Mouse (Mus musculus): ENCODE measurements around the gene Hist2h4. TPM values are rescaled to one million over a fixed set of nuclear protein-coding genes. Genes with fewer than 3 reads are reported as not detected.
"Not testable (repeated sequence)": the region's sequence is repeated elsewhere in the genome, so short reads cannot be mapped to it uniquely, and the experiment has no call there.

The Hist2h4 gene
- polyA plus RNA-seq, 1 experiment from 2014 or later = 18.1 TPM

- no peak overlapping the region for H3K27ac ChIP-seq
- no peaks in the 10 kb centered on the region for H3K27me3 ChIP-seq (replicated peaks)
- WGBS = 68% methylated on average over 3 of the region's 3 CpGs
Observed at GRCm38 (mm10) chr3:96250890-96251289, 12.2 kb downstream of the Hist2h4 start.

GRCm38 (mm10) chr3:96249034-96249345 lies 14.1 kb downstream of the Hist2h4 start:
- Histone ChIP-seq H3K4me2 (peak overlapping the region; percentile 51; the same call in 1 of the 2 replicates), H3K27me3 (replicated peaks) (no peaks in the 10 kb centered on the region), H3K4me3 (replicated peaks) (no peak overlapping the region; the same call in 1 of the 2 replicates), H3K36me3 (no peaks in the 10 kb centered on the region), H3K9ac (no peak overlapping the region), H3K27ac (no peak overlapping the region), H3K9me3 (no peaks in the 10 kb centered on the region), H3K4me1 (peaks cover 14% of the 10 kb centered on the region; the same call in 1 of the 2 replicates)
- no peak for ATAC-seq (ENCODE audit: insufficient read depth, low FRiP score, low read depth)
- 38% methylated on average over 4 of the region's 4 CpGs for WGBS

More at GRCm38 (mm10) chr3:96250890-96251289, 12.2 kb downstream of the Hist2h4 start:
- Histone ChIP-seq H3K9me3 (no peaks in the 10 kb centered on the region), H3K4me3 (replicated peaks) (no peak overlapping the region), H3K4me1 (peaks cover 9% of the 10 kb centered on the region; the same call in 1 of the 2 replicates), H3K9ac (no peak overlapping the region), H3K36me3 (no peaks in the 10 kb centered on the region), H3K4me2 (no peak overlapping the region)
- no peak for ATAC-seq (ENCODE audit: insufficient read depth, low FRiP score, low read depth)

- peak overlapping the region; percentile 44 for H3K4me3 ChIP-seq (replicated peaks)
Observed at GRCm38 (mm10) chr3:96248141-96249033, 14.7 kb downstream of the Hist2h4 start.

GRCm38 (mm10) chr3:96247356-96248140 lies 15.6 kb downstream of the Hist2h4 start:
- H3K27ac ChIP-seq = peak overlapping the region; percentile 72; the same call in 1 of the 2 replicates
- no peak for ATAC-seq (ENCODE audit: insufficient read depth, low FRiP score, low read depth)

More at GRCm38 (mm10) chr3:96248141-96249033, 14.7 kb downstream of the Hist2h4 start:
- H3K27ac ChIP-seq = peak overlapping the region; percentile 5; the same call in 1 of the 2 replicates
- H3K27me3 ChIP-seq (replicated peaks) = no peaks in the 10 kb centered on the region
- no peak overlapping the region; the same call in 1 of the 2 replicates for H3K9ac ChIP-seq
- H3K36me3 ChIP-seq = no peaks in the 10 kb centered on the region
- peak overlapping the region; percentile 51 for H3K4me2 ChIP-seq
- WGBS = 34% methylated on average over 6 of the region's 6 CpGs
- no peaks in the 10 kb centered on the region for H3K9me3 ChIP-seq
- H3K4me1 ChIP-seq = peaks cover 18% of the 10 kb centered on the region; the same call in 1 of the 2 replicates
- no peak for ATAC-seq (ENCODE audit: insufficient read depth, low FRiP score, low read depth)

GRCm38 (mm10) chr3:96246427-96246856 lies 16.7 kb downstream of the Hist2h4 start, which contains the start of gene Hist2h3c1:
Gene Hist2h3c1 (plus strand): TSS chr3:96246685.
- peak; percentile 91 for ATAC-seq (ENCODE audit: insufficient read depth, low FRiP score, low read depth)
- H3K27me3 ChIP-seq (replicated peaks); H3K36me3 ChIP-seq; H3K9me3 ChIP-seq: not testable (repeated sequence)
- peak within 1 kb of the TSS; percentile 51 for H3K4me2 ChIP-seq
- H3K9ac ChIP-seq = peak within 1 kb of the TSS; percentile 39; the same call in 1 of the 2 replicates
- peak within 1 kb of the TSS; percentile 73; the same call in 1 of the 2 replicates for H3K27ac ChIP-seq
- no CpG with 5 or more reads among the region's 47 CpGs for WGBS
- H3K4me3 ChIP-seq (replicated peaks) = peak within 1 kb of the TSS; percentile 44
- H3K4me1 ChIP-seq = peaks cover 22% of the 10 kb centered on the region; the same call in 1 of the 2 replicates

More at GRCm38 (mm10) chr3:96247356-96248140, 15.6 kb downstream of the Hist2h4 start:
- Histone ChIP-seq H3K4me2 (peak overlapping the region; percentile 51), H3K9me3 (no peaks in the 10 kb centered on the region), H3K4me3 (replicated peaks) (peak overlapping the region; percentile 44), H3K36me3 (no peaks in the 10 kb centered on the region), H3K27me3 (replicated peaks) (no peaks in the 10 kb centered on the region), H3K4me1 (peaks cover 22% of the 10 kb centered on the region; the same call in 1 of the 2 replicates), H3K9ac (peak overlapping the region; percentile 39; the same call in 1 of the 2 replicates)
- WGBS = 3% methylated on average over 11 of the region's 11 CpGs

DNA sequence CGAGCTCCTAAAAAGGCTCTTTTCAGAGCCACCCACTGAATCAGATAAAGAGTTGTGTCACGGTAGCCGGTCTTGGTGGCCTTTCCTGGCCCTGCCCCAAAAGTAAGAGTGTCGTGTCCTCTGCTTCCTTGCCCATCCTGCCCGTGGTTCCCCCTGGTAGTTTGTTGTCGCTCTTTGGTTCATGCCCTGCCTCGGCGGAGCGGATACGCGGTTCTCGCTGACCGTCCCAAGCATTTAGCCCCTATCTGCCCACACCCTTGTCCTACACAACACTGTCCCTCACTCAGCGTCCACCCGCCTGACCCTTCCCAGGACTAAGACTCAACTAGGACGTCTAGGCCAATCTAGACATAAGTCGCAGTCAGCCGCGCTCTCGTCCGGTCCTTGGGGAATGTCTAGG lies 17.1 kb downstream of the Hist2h4 start:
- not testable (repeated sequence) for H3K9ac ChIP-seq; H3K36me3 ChIP-seq; ATAC-seq (ENCODE audit: insufficient read depth, low FRiP score, low read depth); H3K4me2 ChIP-seq; H3K27me3 ChIP-seq (replicated peaks); H3K9me3 ChIP-seq
- Histone ChIP-seq H3K4me1 (peaks cover 20% of the 10 kb centered on the region; the same call in 1 of the 2 replicates), H3K4me3 (replicated peaks) (peak overlapping the region; percentile 35; the same call in 1 of the 2 replicates), H3K27ac (peak overlapping the region; percentile 73; the same call in 1 of the 2 replicates)
- WGBS = 0% methylated on average over 12 of the region's 21 CpGs

- not testable (repeated sequence) for H3K27me3 ChIP-seq (replicated peaks); H3K9me3 ChIP-seq; H3K9ac ChIP-seq; H3K36me3 ChIP-seq
- Histone ChIP-seq H3K4me3 (replicated peaks) (peak within 1 kb of the TSS; percentile 52), H3K4me1 (peaks cover 17% of the 10 kb centered on the region; the same call in 1 of the 2 replicates), H3K27ac (peak within 1 kb of the TSS; percentile 99), H3K4me2 (peak within 1 kb of the TSS; percentile 57)
- 0% methylated on average over 35 of the region's 88 CpGs for WGBS
- peak; percentile 87 for ATAC-seq (ENCODE audit: insufficient read depth, low FRiP score, low read depth)
Observed at GRCm38 (mm10) chr3:96245003-96245886, 17.9 kb downstream of the Hist2h4 start, which contains the start of gene Hist2h2aa1. Gene Hist2h2aa1 (plus strand): TSS chr3:96245497.

DNA sequence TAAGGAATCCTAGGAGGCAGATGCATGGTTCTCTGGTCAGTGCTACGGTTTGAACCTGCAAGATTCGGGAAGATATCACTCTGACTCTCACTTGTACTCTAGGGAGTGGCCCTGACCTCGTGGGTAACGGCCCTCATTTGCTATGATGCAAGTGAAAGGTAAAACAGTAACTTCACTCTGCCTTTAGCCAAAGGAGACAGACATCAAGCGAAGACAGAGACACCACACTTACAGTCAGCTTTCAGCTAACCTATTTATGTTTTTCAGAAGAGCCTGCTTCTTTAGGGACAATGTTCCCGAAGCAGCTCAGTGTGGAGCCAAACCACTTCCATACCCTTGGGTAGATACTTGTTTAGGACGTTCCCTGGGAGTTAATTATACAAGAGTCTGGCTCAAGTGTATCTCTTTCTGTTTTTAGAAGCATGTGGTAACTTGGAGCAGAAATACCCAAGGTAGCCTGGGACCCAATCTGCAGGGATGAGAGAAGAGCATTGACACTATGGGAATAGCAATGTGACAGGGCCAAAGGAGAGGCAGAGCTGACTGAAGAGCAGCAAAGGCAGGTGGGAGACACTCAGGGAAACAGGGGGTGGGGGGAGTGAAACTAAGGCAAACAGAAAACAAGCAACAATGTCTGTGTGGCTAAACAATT lies 19.1 kb downstream of the Hist2h4 start:
- Histone ChIP-seq H3K9ac (no peak overlapping the region; the same call in 1 of the 2 replicates), H3K4me3 (replicated peaks) (peak overlapping the region; percentile 52; the same call in 1 of the 2 replicates), H3K27me3 (replicated peaks) (no peaks in the 10 kb centered on the region), H3K36me3 (no peaks in the 10 kb centered on the region), H3K4me1 (peaks cover 17% of the 10 kb centered on the region; the same call in 1 of the 2 replicates), H3K27ac (peak overlapping the region; percentile 99), H3K9me3 (no peaks in the 10 kb centered on the region), H3K4me2 (peak overlapping the region; percentile 57)
- WGBS = 73% methylated on average over 7 of the region's 7 CpGs
- no peak for ATAC-seq (ENCODE audit: insufficient read depth, low FRiP score, low read depth)

- no peak overlapping the region for H3K9ac ChIP-seq
- H3K27ac ChIP-seq = peak overlapping the region; percentile 90
- no peaks in the 10 kb centered on the region for H3K9me3 ChIP-seq
- no peak for ATAC-seq (ENCODE audit: insufficient read depth, low FRiP score, low read depth)
- H3K36me3 ChIP-seq = no peaks in the 10 kb centered on the region
- H3K4me3 ChIP-seq (replicated peaks) = no peak overlapping the region
- H3K4me1 ChIP-seq = peaks cover 21% of the 10 kb centered on the region
- H3K4me2 ChIP-seq = peak overlapping the region; percentile 45; the same call in 1 of the 2 replicates
- no peaks in the 10 kb centered on the region for H3K27me3 ChIP-seq (replicated peaks)
- WGBS = 75% methylated on average over 9 of the region's 9 CpGs
Observed at GRCm38 (mm10) chr3:96240799-96241197, 22.3 kb downstream of the Hist2h4 start.

Data from stomach, embryonic 15.5 days (tissue).